In the genomic region with DNA sequence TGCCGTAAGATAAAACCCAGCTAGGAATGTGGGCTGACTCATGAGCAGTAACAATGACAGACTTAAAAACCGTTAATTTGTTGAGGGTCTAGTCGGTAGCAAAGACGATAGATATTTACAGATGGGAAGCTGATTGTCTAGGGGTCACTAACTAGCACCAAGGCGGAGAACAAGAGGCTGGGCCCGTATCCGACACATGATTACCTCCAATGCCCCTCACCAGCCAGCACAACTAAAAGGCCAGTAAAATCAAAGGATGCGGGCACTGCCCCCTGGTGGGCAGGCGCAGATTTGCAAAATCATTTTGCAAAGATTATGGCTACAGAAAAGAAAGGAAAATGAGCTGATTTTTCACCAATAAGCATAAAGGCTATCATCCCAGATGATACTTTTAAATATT, we compare ENCODE assay signal across 9 mouse cellular contexts.
DNase-seq lines count a peak whose midpoint lies in the region; ATAC-seq lines count a peak whose summit lies in the region.
"Had no signal": no experiment of that assay in that cellular context is flagged by ENCODE, and none has a peak within 500 bp of the region (broad histone marks: within the 10 kb centered on the region; RNA-seq: fewer than 3 reads in every experiment).

No protein-coding gene starts in this region.

- H3K4me1 ChIP-seq in neural tube, embryonic 15.5 days, result no peaks in the 10 kb centered on the region
- H3K4me1 ChIP-seq in hindbrain, embryonic 16.5 days (ENCODE audit: control insufficient read depth, insufficient read depth, low read depth, low read length), result no peaks in the 10 kb centered on the region

- no peak for ATAC-seq in neural tube, embryonic 15.5 days (ENCODE audit: low FRiP score)
- peak; percentile 52; the same call in 1 of the 2 replicates for ATAC-seq in common myeloid progenitor, adult 5-6 weeks (replicated peaks; ENCODE audit: low read depth, poor library complexity, severe bottlenecking)
- 0 out of 2 replicates have a peak, but pooled peaks have one; percentile 56 for ATAC-seq in hindbrain, embryonic 16.5 days

- no peaks in the 10 kb centered on the region for H3K27me3 ChIP-seq in neural tube, embryonic 15.5 days (replicated peaks)
- no peaks in the 10 kb centered on the region for H3K27me3 ChIP-seq in hindbrain, embryonic 16.5 days (replicated peaks; ENCODE audit: control insufficient read depth, insufficient read depth, low read length)

- no peak overlapping the region for H3K4me2 ChIP-seq in neural tube, embryonic 15.5 days
- H3K4me2 ChIP-seq in hindbrain, embryonic 16.5 days (ENCODE audit: low read length), result no peak overlapping the region

- H3K36me3 ChIP-seq in neural tube, embryonic 15.5 days, result no peaks in the 10 kb centered on the region
- H3K36me3 ChIP-seq in hindbrain, embryonic 16.5 days (ENCODE audit: control insufficient read depth, insufficient read depth, low read length), result no peaks in the 10 kb centered on the region
- H3K36me3 ChIP-seq: G1E had no signal

- H3K4me3 ChIP-seq in neural tube, embryonic 15.5 days (replicated peaks), result no peak overlapping the region
- no peak overlapping the region for H3K4me3 ChIP-seq in hindbrain, embryonic 16.5 days (ENCODE audit: low read length)

- no peak overlapping the region for H3K27ac ChIP-seq in neural tube, embryonic 15.5 days (replicated peaks)
- H3K27ac ChIP-seq in hindbrain, embryonic 16.5 days (ENCODE audit: low read depth, low read length), result no peak overlapping the region

- WGBS in neural tube, embryonic 15.5 days, result 33% methylated on average over 9 of the region's 9 CpGs
- WGBS in hindbrain, embryonic 16.5 days, result 38% methylated on average over 9 of the region's 9 CpGs

- no peaks in the 10 kb centered on the region for H3K9me3 ChIP-seq in neural tube, embryonic 15.5 days (replicated peaks)
- H3K9me3 ChIP-seq in hindbrain, embryonic 16.5 days (ENCODE audit: control insufficient read depth, low read length), result no peaks in the 10 kb centered on the region
- H3K9me3 ChIP-seq: G1E had no signal

- peak; percentile 67 to 76 for DNase-seq in cerebellum, postnatal 10 days
- DNase-seq in cerebellum, adult 11-12 months, result no peak
- DNase-seq in neural tube, embryonic 10.5 days (ENCODE audit: extremely low spot score, low spot score), result peak; percentile 64
- peak; percentile 22 for DNase-seq in lung, postnatal 14 days
- DNase-seq in thymus, postnatal 4 days, result peak; percentile 61

- no peak overlapping the region for H3K9ac ChIP-seq in neural tube, embryonic 15.5 days (replicated peaks)
- no peak overlapping the region for H3K9ac ChIP-seq in hindbrain, embryonic 16.5 days (ENCODE audit: low read depth, low read length)
